Mouse (Mus musculus): ENCODE data around the gene Bdh2. TPM values are rescaled to one million over a fixed set of nuclear protein-coding genes. Genes with fewer than 3 reads are reported as not detected.

Bdh2 gene
- polyA plus RNA-seq, 1 experiment, result 0.20 TPM

DNA sequence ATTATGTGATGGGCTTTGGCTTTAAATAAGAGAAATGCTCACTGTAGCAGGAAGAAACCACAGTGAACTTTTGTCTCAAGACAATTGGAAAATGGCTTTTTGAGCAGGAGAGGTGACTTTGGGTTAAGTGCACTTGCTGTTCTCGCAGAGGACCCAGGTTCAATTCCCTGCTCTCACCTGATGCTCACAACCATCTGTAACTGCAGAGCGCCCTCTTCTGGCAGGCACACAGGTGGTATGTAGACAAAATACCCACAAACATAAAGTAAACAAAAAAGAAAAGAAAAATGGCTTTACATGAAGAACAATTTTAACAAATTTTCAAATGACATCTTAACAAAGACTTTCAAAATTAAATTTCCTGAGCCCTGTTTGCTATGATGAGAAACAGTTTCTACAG is 46.6 kb downstream of the Bdh2 start:
- Histone ChIP-seq H3K4me3 (ENCODE audit: extremely low read depth, insufficient read depth, insufficient read length) (no peak overlapping the region), H3K27ac (ENCODE audit: insufficient read depth, low read length) (no peak overlapping the region), H3K4me1 (ENCODE audit: control insufficient read depth, insufficient read depth, insufficient read length) (no peaks in the 10 kb centered on the region), H3K36me3 (ENCODE audit: control insufficient read depth, insufficient read depth, low read length) (no peaks in the 10 kb centered on the region), H3K27me3 (ENCODE audit: control insufficient read depth, insufficient read depth, low read length) (no peaks in the 10 kb centered on the region)
- 0 out of 2 replicates have a peak, but pooled peaks have one; percentile 10 for TF ChIP-seq CTCF (IDR thresholded peaks at IDR 0.05; ENCODE audit: extremely low read depth, insufficient read depth, insufficient read length, insufficient replicate concordance)
- TF ChIP-seq POLR2A (IDR thresholded peaks at IDR 0.05; ENCODE audit: low read depth, low read length), result no peak
- DNase-seq (ENCODE audit: low read depth in 1 of 2, low spot score in 2 of 2), result no peak
- 61% methylated on average over 2 of the region's 2 CpGs for WGBS

DNA sequence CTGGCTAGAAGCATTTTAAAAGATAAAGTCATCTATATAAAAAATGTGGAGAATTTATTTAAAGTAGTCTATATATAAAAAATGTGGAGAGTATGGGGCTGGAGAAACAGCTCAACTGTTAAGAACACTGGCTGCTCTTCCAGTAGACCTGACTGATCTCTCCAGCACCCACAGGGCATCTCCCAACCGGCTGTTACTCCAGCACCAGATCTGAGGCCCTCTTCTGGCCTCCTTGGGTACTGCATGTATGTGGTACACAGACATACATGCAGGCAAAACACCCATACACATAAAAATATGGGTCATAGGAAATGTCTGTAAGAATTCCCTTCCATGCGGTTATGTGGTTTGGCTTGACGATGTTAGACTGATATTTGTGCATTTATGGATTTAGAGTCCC is 47.5 kb downstream of the Bdh2 start:
- Histone ChIP-seq H3K36me3 (ENCODE audit: control insufficient read depth, insufficient read depth, low read length) (no peaks in the 10 kb centered on the region), H3K27ac (ENCODE audit: insufficient read depth, low read length) (no peak overlapping the region), H3K4me3 (ENCODE audit: extremely low read depth, insufficient read depth, insufficient read length) (no peak overlapping the region), H3K4me1 (ENCODE audit: control insufficient read depth, insufficient read depth, insufficient read length) (no peaks in the 10 kb centered on the region), H3K27me3 (ENCODE audit: control insufficient read depth, insufficient read depth, low read length) (no peaks in the 10 kb centered on the region)
- WGBS, result 58% methylated on average over 3 of the region's 3 CpGs
- TF ChIP-seq POLR2A (IDR thresholded peaks at IDR 0.05; ENCODE audit: low read depth, low read length), result no peak
- TF ChIP-seq CTCF (IDR thresholded peaks at IDR 0.05; ENCODE audit: extremely low read depth, insufficient read depth, insufficient read length, insufficient replicate concordance), result no peak
- peak; percentile 15 to 46 for DNase-seq (ENCODE audit: low read depth in 1 of 2, low spot score in 2 of 2)

DNA sequence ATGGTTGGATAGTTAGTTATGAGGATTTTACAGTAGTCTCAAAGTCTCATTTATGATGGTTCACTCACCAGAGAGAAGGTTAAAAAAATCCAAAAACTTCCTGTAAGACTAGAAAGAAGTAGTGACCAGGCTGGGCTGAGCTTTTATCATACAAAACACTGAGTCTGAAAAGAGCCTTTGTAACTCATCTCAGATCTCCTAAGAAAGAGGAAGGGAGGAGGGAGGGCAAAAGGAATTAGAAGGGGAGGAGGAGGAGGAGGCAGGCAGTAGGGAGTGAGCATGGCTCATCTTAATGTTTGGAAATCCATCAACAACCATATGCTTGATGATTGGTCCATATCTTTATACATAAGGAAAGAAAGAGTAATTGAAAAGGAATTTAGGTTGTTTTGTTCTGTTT is 51.7 kb downstream of the Bdh2 start:
- no peaks in the 10 kb centered on the region for H3K27me3 ChIP-seq (ENCODE audit: control insufficient read depth, insufficient read depth, low read length)
- H3K4me3 ChIP-seq (ENCODE audit: extremely low read depth, insufficient read depth, insufficient read length), result no peak overlapping the region
- no peaks in the 10 kb centered on the region for H3K4me1 ChIP-seq (ENCODE audit: control insufficient read depth, insufficient read depth, insufficient read length)
- DNase-seq (ENCODE audit: low read depth in 1 of 2, low spot score in 2 of 2), result no peak
- TF ChIP-seq POLR2A (IDR thresholded peaks at IDR 0.05; ENCODE audit: low read depth, low read length) (no peak), CTCF (IDR thresholded peaks at IDR 0.05; ENCODE audit: extremely low read depth, insufficient read depth, insufficient read length, insufficient replicate concordance) (no peak)
- no peaks in the 10 kb centered on the region for H3K36me3 ChIP-seq (ENCODE audit: control insufficient read depth, insufficient read depth, low read length)
- H3K27ac ChIP-seq (ENCODE audit: insufficient read depth, low read length), result no peak overlapping the region

DNA sequence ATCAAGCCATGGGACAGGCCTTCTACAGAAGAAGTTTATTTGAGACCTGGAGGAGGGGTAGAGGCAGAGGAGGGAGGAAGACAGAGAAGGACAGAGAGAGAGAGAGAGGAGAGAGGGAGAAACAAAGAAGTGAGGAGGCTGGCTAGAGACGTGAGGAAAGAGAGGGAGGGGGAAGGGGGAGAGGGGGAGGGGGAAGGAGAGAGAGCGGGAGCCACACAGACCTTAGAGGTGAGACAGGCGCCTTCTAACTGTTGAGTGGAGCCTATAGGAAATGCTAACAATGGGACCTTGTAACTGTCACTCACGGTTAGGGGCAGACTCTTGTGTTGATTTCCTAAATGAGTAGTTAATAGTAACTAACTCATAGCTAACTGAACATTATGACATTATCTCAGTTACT is 52.7 kb downstream of the Bdh2 start:
- Histone ChIP-seq H3K27ac (ENCODE audit: insufficient read depth, low read length) (no peak overlapping the region), H3K27me3 (ENCODE audit: control insufficient read depth, insufficient read depth, low read length) (no peaks in the 10 kb centered on the region), H3K4me3 (ENCODE audit: extremely low read depth, insufficient read depth, insufficient read length) (no peak overlapping the region), H3K36me3 (ENCODE audit: control insufficient read depth, insufficient read depth, low read length) (no peaks in the 10 kb centered on the region), H3K4me1 (ENCODE audit: control insufficient read depth, insufficient read depth, insufficient read length) (no peaks in the 10 kb centered on the region)
- DNase-seq (ENCODE audit: low read depth in 1 of 2, low spot score in 2 of 2), result no peak
- TF ChIP-seq CTCF (IDR thresholded peaks at IDR 0.05; ENCODE audit: extremely low read depth, insufficient read depth, insufficient read length, insufficient replicate concordance), result no peak
- WGBS, result 74% methylated on average over 4 of the region's 4 CpGs

DNA sequence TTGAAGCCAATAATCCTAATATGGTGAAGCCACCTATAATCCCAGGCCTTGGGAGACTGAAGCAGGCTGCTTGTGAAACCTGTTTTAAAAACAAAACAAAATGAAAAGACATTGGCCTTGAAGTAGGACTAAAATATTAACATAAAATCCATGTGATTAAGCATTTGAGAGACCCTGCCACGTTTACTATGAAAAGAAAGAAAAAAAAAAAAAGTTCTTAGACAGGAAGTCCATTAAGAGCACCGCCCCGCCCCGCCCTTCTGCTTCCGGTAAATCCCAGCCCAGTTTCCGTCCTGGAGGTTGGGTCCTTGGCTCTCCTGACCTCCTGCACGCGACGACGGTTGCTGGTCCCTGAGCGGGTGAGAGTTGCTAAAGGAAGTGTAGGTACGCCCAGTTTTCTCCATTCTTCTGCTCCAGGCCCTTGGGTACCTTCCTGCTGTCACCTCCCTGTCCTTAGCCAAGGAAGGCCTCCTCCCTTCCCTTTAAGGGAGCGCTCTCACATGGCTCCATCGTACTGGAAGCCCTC is 66.8 kb downstream of the Bdh2 start, which contains the start of gene Slc9b1:
Gene Slc9b1 (plus strand): TSS at position 291 of the 526 bp plus-strand sequence.
- no peak within 1 kb of the TSS for H3K4me3 ChIP-seq (ENCODE audit: extremely low read depth, insufficient read depth, insufficient read length)
- H3K36me3 ChIP-seq (ENCODE audit: control insufficient read depth, insufficient read depth, low read length), result no peaks in the 10 kb centered on the region

DNA sequence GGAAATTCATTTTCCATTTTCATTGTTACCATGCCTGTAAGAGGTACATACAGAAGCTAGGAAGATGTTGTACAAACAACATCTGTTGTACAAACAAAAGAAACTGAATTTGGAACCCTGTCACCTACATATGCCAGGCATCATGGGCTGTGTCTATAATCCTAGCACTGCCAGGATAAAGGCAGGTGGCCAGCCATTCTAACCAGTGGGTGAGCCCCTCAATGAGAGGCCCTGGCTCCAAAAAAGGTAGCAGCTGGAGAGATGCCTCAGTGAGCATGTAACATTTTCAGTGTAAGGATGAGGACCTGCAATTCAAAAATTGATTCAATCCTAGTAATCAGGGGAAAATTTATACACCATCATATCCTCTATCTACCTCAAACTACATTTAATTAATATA is 68.0 kb downstream of the Bdh2 start:
- Histone ChIP-seq H3K36me3 (ENCODE audit: control insufficient read depth, insufficient read depth, low read length) (no peaks in the 10 kb centered on the region), H3K27me3 (ENCODE audit: control insufficient read depth, insufficient read depth, low read length) (no peaks in the 10 kb centered on the region), H3K27ac (ENCODE audit: insufficient read depth, low read length) (no peak overlapping the region), H3K4me3 (ENCODE audit: extremely low read depth, insufficient read depth, insufficient read length) (no peak overlapping the region), H3K4me1 (ENCODE audit: control insufficient read depth, insufficient read depth, insufficient read length) (no peaks in the 10 kb centered on the region)
- DNase-seq (ENCODE audit: low read depth in 1 of 2, low spot score in 2 of 2), result no peak
- TF ChIP-seq CTCF (IDR thresholded peaks at IDR 0.05; ENCODE audit: extremely low read depth, insufficient read depth, insufficient read length, insufficient replicate concordance), result no peak
- no peak for TF ChIP-seq POLR2A (IDR thresholded peaks at IDR 0.05; ENCODE audit: low read depth, low read length)

More for the DNA sequence above, 66.8 kb downstream of the Bdh2 start, which contains the start of gene Slc9b1:
- Histone ChIP-seq H3K4me1 (ENCODE audit: control insufficient read depth, insufficient read depth, insufficient read length) (no peaks in the 10 kb centered on the region), H3K27ac (ENCODE audit: insufficient read depth, low read length) (no peak within 1 kb of the TSS), H3K27me3 (ENCODE audit: control insufficient read depth, insufficient read depth, low read length) (no peaks in the 10 kb centered on the region)
- TF ChIP-seq POLR2A (IDR thresholded peaks at IDR 0.05; ENCODE audit: low read depth, low read length), result no peak
- TF ChIP-seq CTCF (IDR thresholded peaks at IDR 0.05; ENCODE audit: extremely low read depth, insufficient read depth, insufficient read length, insufficient replicate concordance), result no peak
- no peak for DNase-seq (ENCODE audit: low read depth in 1 of 2, low spot score in 2 of 2)
- 83% methylated on average over 14 of the region's 14 CpGs for WGBS

DNA sequence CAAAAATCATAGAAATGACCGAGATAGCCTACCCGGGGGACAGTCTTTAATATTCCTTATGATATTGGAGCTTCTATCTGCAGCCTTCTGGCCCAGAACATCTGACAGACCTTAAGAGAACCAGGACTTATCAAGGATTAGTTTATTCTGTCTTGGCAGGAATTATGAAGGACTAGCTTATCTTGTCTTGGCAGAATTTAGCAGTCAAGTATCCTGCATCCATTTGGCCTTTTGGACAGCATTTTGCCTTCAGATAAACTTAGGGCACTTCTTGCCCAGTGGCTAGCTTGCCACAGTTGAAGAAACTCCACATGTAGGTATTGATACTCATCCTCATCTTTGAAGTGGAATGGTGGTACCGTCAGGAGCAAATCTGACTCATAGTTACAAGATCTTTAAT is 70.8 kb downstream of the Bdh2 start:
- H3K4me1 ChIP-seq (ENCODE audit: control insufficient read depth, insufficient read depth, insufficient read length), result no peaks in the 10 kb centered on the region
- WGBS, result 86% methylated on average over 3 of the region's 3 CpGs

More for the DNA sequence above, 70.8 kb downstream of the Bdh2 start:
- no peak overlapping the region for H3K27ac ChIP-seq (ENCODE audit: insufficient read depth, low read length)
- no peak for DNase-seq (ENCODE audit: low read depth in 1 of 2, low spot score in 2 of 2)
- H3K27me3 ChIP-seq (ENCODE audit: control insufficient read depth, insufficient read depth, low read length), result no peaks in the 10 kb centered on the region
- TF ChIP-seq POLR2A (IDR thresholded peaks at IDR 0.05; ENCODE audit: low read depth, low read length) (no peak), CTCF (IDR thresholded peaks at IDR 0.05; ENCODE audit: extremely low read depth, insufficient read depth, insufficient read length, insufficient replicate concordance) (no peak)
- H3K4me3 ChIP-seq (ENCODE audit: extremely low read depth, insufficient read depth, insufficient read length), result no peak overlapping the region
- no peaks in the 10 kb centered on the region for H3K36me3 ChIP-seq (ENCODE audit: control insufficient read depth, insufficient read depth, low read length)

Other genes with a start within 250 kb of the Bdh2 start
- 1.2 and 2.2 TPM in 2 replicates for gene Cenpe, start 68.7 kb upstream of the Bdh2 start, polyA plus RNA-seq (2012; rRNA removed)
- 0.05 and 0.21 TPM in 2 replicates for gene Slc9b2, start 26.5 kb downstream of the Bdh2 start, polyA plus RNA-seq (2012; rRNA removed)
- gene Slc9b1, start 66.8 kb downstream of the Bdh2 start, polyA plus RNA-seq (2012; rRNA removed), result not detected in 2 replicates
- 19.1 and 20.1 TPM in 2 replicates for gene Cisd2, start 142.7 kb downstream of the Bdh2 start, polyA plus RNA-seq (2012; rRNA removed)
- 174 and 242 TPM in 2 replicates for gene Ube2d3, start 156.9 kb downstream of the Bdh2 start, polyA plus RNA-seq (2012; rRNA removed)
- gene Manba, start 204.4 kb downstream of the Bdh2 start, polyA plus RNA-seq (2012; rRNA removed), result 4.4 and 5.1 TPM in 2 replicates